Mouse (Mus musculus) heart, postnatal 0 days (tissue): ENCODE measurements at regions not wholly inside any gene's neighbourhood (a gene's known extent, or its start where the extent isn't known, plus 50 kb on each side); places are given as distances from the start of the nearest gene placed in this dataset.
A peak's percentile ranks its signal among the peaks of the same experiment; 100 is the strongest.

Source experiments
- ATAC-seq: fragments of 200-750 bp; cut with Nextera tagmentation; 2 replicates; pipeline ENCODE4 v1.8.0; 2017; ENCODE audit warnings: low read depth, moderate number of reproducible peaks, moderate library complexity; ENCODE audit not compliant: insufficient read depth
- DNase-seq: peaks from one replicate; pipeline ENCODE4 v3.0.0-alpha.2; 2016; ENCODE audit warnings: low spot score
- H3K27ac ChIP-seq: fragments of 300-500 bp; sonication (generic); 2 replicates; pipeline ENCODE4 v1.5.1; 2014; ENCODE audit warnings: low read depth, mild to moderate bottlenecking
- H3K27me3 ChIP-seq: fragments of 300-500 bp; sonication (generic); 2 replicates; pipeline ENCODE4 v1.6.1; 2014; ENCODE audit warnings: low read length, mixed read lengths; ENCODE audit not compliant: control insufficient read depth, insufficient read depth
- H3K36me3 ChIP-seq: fragments of 300-500 bp; sonication (generic); replicated peaks from 2 replicates; pipeline ENCODE4 v1.6.1; 2014; ENCODE audit warnings: low read length, mixed read lengths; ENCODE audit not compliant: control insufficient read depth, insufficient read depth
- H3K4me1 ChIP-seq: fragments of 300-500 bp; sonication (generic); 2 replicates; pipeline ENCODE4 v1.6.1; 2014; ENCODE audit warnings: antibody characterized with exemption; ENCODE audit not compliant: control insufficient read depth, insufficient read depth
- H3K4me2 ChIP-seq: fragments of 300-500 bp; sonication (generic); 2 replicates; pipeline ENCODE4 v1.6.1; 2014; ENCODE audit warnings: low read depth, mild to moderate bottlenecking, low read length, moderate library complexity
- H3K4me3 ChIP-seq: fragments of 300-500 bp; sonication (generic); 2 replicates; pipeline ENCODE4 v1.5.1; 2014; ENCODE audit warnings: low read depth, low read length
- H3K9ac ChIP-seq: fragments of 300-500 bp; sonication (generic); replicated peaks from 2 replicates; pipeline ENCODE4 v1.6.1; 2014; ENCODE audit warnings: low read depth, low read length, mixed read lengths
- H3K9me3 ChIP-seq: fragments of 300-500 bp; sonication (generic); replicated peaks from 2 replicates; pipeline ENCODE4 v1.6.1; 2016; ENCODE audit warnings: low read length; ENCODE audit not compliant: control insufficient read depth
- CTCF ChIP-seq: IDR thresholded peaks from 2 replicates; pipeline ENCODE4 v1.5.1; 2016; ENCODE audit warnings: antibody characterized with exemption, control low read depth, low read depth
- EP300 ChIP-seq: IDR thresholded peaks from 2 replicates; pipeline ENCODE4 v1.6.1; 2016; ENCODE audit warnings: antibody characterized with exemption, low read depth
- WGBS: fragments of 180-500 bp; shearing (Covaris S2); extraction: QIAGEN DNeasy Blood & Tissue Kit; methylation state at CpG from one replicate; pipeline ENCODE4 v1.1.7; 2014; 5-methylcytosine and 5-hydroxymethylcytosine counted together

GRCm38 (mm10) chr13:110907319-110907955 lies 347.4 kb upstream of the Actbl2 start:
- H3K9me3 ChIP-seq, result no peaks in the 10 kb centered on the region
- no peak overlapping the region for H3K27ac ChIP-seq
- H3K36me3 ChIP-seq, result no peaks in the 10 kb centered on the region
- 39% methylated on average over 6 of the region's 6 CpGs for WGBS
- ATAC-seq, result 0 out of 2 replicates have a peak, but pooled peaks have one; percentile 41
- peak; percentile 63 for DNase-seq
- no peaks in the 10 kb centered on the region for H3K27me3 ChIP-seq
- TF ChIP-seq EP300 (no peak), CTCF (no peak)
- peaks cover 10% of the 10 kb centered on the region for H3K4me1 ChIP-seq
- H3K4me3 ChIP-seq, result no peak overlapping the region
- H3K9ac ChIP-seq, result no peak overlapping the region
- no peak overlapping the region for H3K4me2 ChIP-seq

- ATAC-seq (no peak), DNase-seq (no peak)
- H3K4me1 ChIP-seq, result no peaks in the 10 kb centered on the region
- no peaks in the 10 kb centered on the region for H3K27me3 ChIP-seq
- H3K4me3 ChIP-seq, result no peak overlapping the region
- WGBS, result 70% methylated on average over 7 of the region's 7 CpGs
- TF ChIP-seq EP300, result no peak
- TF ChIP-seq CTCF, result no peak
- H3K9ac ChIP-seq, result no peak overlapping the region
- no peaks in the 10 kb centered on the region for H3K36me3 ChIP-seq
- H3K9me3 ChIP-seq, result no peaks in the 10 kb centered on the region
- H3K4me2 ChIP-seq, result no peak overlapping the region
- H3K27ac ChIP-seq, result no peak overlapping the region
Observed at GRCm38 (mm10) chr13:110911866-110912265, 342.9 kb upstream of the Actbl2 start.

- WGBS, result 64% methylated on average over 4 of the region's 4 CpGs
- TF ChIP-seq EP300 (no peak), CTCF (no peak)
Observed at GRCm38 (mm10) chr13:110913177-110913576, 341.6 kb upstream of the Actbl2 start.

GRCm38 (mm10) chr13:110913687-110914086 lies 341.1 kb upstream of the Actbl2 start:
- Histone ChIP-seq H3K36me3 (no peaks in the 10 kb centered on the region), H3K9ac (no peak overlapping the region), H3K4me2 (no peak overlapping the region), H3K27ac (no peak overlapping the region), H3K9me3 (no peaks in the 10 kb centered on the region), H3K4me1 (no peaks in the 10 kb centered on the region), H3K27me3 (no peaks in the 10 kb centered on the region), H3K4me3 (no peak overlapping the region)
- no peak for ATAC-seq
- TF ChIP-seq EP300, result no peak
- no peak for TF ChIP-seq CTCF
- 26% methylated on average over 5 of the region's 5 CpGs for WGBS
- no peak for DNase-seq

More at GRCm38 (mm10) chr13:110913177-110913576, 341.6 kb upstream of the Actbl2 start:
- Histone ChIP-seq H3K4me2 (no peak overlapping the region), H3K27ac (no peak overlapping the region), H3K36me3 (no peaks in the 10 kb centered on the region), H3K4me3 (no peak overlapping the region), H3K9ac (no peak overlapping the region), H3K4me1 (no peaks in the 10 kb centered on the region), H3K27me3 (no peaks in the 10 kb centered on the region), H3K9me3 (no peaks in the 10 kb centered on the region)
- DNase-seq, result no peak
- ATAC-seq, result no peak

GRCm38 (mm10) chr13:110915161-110915560 lies 339.7 kb upstream of the Actbl2 start:
- Histone ChIP-seq H3K9ac (no peak overlapping the region), H3K4me2 (no peak overlapping the region), H3K4me3 (no peak overlapping the region), H3K36me3 (no peaks in the 10 kb centered on the region), H3K4me1 (no peaks in the 10 kb centered on the region), H3K27me3 (no peaks in the 10 kb centered on the region), H3K27ac (no peak overlapping the region), H3K9me3 (no peaks in the 10 kb centered on the region)
- DNase-seq (no peak), ATAC-seq (no peak)
- no peak for TF ChIP-seq CTCF
- no peak for TF ChIP-seq EP300
- WGBS, result 64% methylated on average over 1 of the region's 1 CpGs

GRCm38 (mm10) chr13:110923936-110924335 lies 330.9 kb upstream of the Actbl2 start:
- TF ChIP-seq EP300 (no peak), CTCF (no peak)
- H3K27ac ChIP-seq, result no peak overlapping the region
- H3K27me3 ChIP-seq, result no peaks in the 10 kb centered on the region
- H3K9ac ChIP-seq, result no peak overlapping the region
- H3K9me3 ChIP-seq, result no peaks in the 10 kb centered on the region
- H3K4me3 ChIP-seq, result no peak overlapping the region
- DNase-seq (no peak), ATAC-seq (no peak)
- H3K4me1 ChIP-seq, result peaks cover 8% of the 10 kb centered on the region; the same call in 1 of the 2 replicates
- 15% methylated on average over 5 of the region's 5 CpGs for WGBS
- H3K4me2 ChIP-seq, result no peak overlapping the region
- H3K36me3 ChIP-seq, result no peaks in the 10 kb centered on the region
